Mouse (Mus musculus) cortical plate, adult 2 months (tissue): ENCODE results near the gene Sh3rf3.

Experiments used
- CTCF ChIP-seq: fragments of 200-500 bp; IDR thresholded peaks from 2 replicates; pipeline ENCODE4 v1.5.1; 2011; ENCODE audit warnings: mild to moderate bottlenecking, control low read depth, low read length; ENCODE audit not compliant: insufficient read depth; ENCODE audit errors: extremely low read depth
- POLR2A ChIP-seq: fragments of 200-500 bp; IDR thresholded peaks from 2 replicates; pipeline ENCODE4 v1.6.1; 2011; ENCODE audit warnings: mild to moderate bottlenecking, low read length, control low read depth; ENCODE audit not compliant: insufficient read depth; ENCODE audit errors: extremely low read depth

DNA sequence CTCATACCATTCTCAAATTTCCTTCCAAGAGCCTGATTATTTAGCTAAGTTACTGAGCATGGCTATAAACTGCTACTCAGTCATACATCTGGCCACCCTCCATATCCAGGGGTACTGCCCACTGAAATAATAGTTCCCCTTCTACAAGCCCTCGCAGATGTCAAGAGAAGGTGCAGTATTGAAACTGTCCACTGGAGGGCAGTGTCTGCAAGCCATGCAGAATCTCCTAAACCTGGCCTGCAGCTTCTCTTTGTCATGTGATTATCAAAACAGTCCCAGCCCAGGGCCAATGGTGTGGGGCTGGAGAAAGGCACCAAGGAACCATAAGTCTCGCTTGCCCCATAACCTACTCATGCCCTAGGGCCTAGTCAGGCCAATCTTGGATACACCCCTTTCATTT is 295.9 kb downstream of the Sh3rf3 start:
- no peak for TF ChIP-seq POLR2A
- peak; percentile 91 for TF ChIP-seq CTCF
